In genomic region chr16:92250452-92250851, GRCm38 (mm10) we compare ENCODE assay signal across 30 mouse cellular contexts. TPM values are rescaled to one million over a fixed set of nuclear protein-coding genes. Genes with fewer than 3 reads are reported as not detected.
"Had no signal": no experiment of that assay in that cellular context is flagged by ENCODE, and none has a peak within 500 bp of the region (broad histone marks: within the 10 kb centered on the region; RNA-seq: fewer than 3 reads in every experiment).

No protein-coding gene starts in this region.

- H3K4me3 ChIP-seq: gastrocnemius, adult 2 months; heart, embryonic 13.5 days; heart, embryonic 15.5 days; hindbrain, embryonic 10.5 days; hindbrain, embryonic 12.5 days; intestine, embryonic 15.5 days; layer of hippocampus, adult 2 months; left cerebral cortex, adult 2 months; limb, embryonic 10.5 days; limb, embryonic 12.5 days; liver, embryonic 13.5 days had no signal

- H3K9ac ChIP-seq: heart, embryonic 13.5 days; heart, embryonic 15.5 days; hindbrain, embryonic 12.5 days; hindbrain, embryonic 14.5 days; intestine, embryonic 15.5 days; limb, embryonic 12.5 days; liver, embryonic 13.5 days had no signal

- DNase-seq: gastrocnemius, adult 2 months; gastrocnemius, postnatal 10 days; gastrocnemius, postnatal 25 days; heart, postnatal 4 days; kidney, adult 18-20 months; kidney, adult 8-10 months; kidney, postnatal 10 days; kidney, postnatal 25 days; kidney, postnatal 4 days; liver; liver, embryonic 13.5 days had no signal

- H3K27ac ChIP-seq: gastrocnemius, adult 2 months; heart, embryonic 13.5 days; heart, embryonic 15.5 days; hindbrain, embryonic 10.5 days; hindbrain, embryonic 12.5 days; hindbrain, embryonic 14.5 days; intestine, embryonic 15.5 days; layer of hippocampus, adult 2 months; left cerebral cortex, adult 2 months; limb, embryonic 10.5 days; limb, embryonic 12.5 days; liver, embryonic 13.5 days had no signal

- H3K36me3 ChIP-seq: heart, embryonic 13.5 days; heart, embryonic 15.5 days; hindbrain, embryonic 10.5 days; hindbrain, embryonic 12.5 days; intestine, embryonic 15.5 days; limb, embryonic 10.5 days; limb, embryonic 12.5 days; liver, embryonic 13.5 days had no signal

- H3K4me2 ChIP-seq: heart, embryonic 13.5 days; heart, embryonic 15.5 days; hindbrain, embryonic 12.5 days; hindbrain, embryonic 14.5 days; intestine, embryonic 15.5 days; limb, embryonic 12.5 days; liver, embryonic 11.5 days; liver, embryonic 13.5 days had no signal

- H3K4me1 ChIP-seq: hindbrain, embryonic 12.5 days; liver, embryonic 13.5 days had no signal

- H3K27me3 ChIP-seq: hindbrain, embryonic 12.5 days; intestine, embryonic 15.5 days; limb, embryonic 12.5 days; liver, embryonic 13.5 days had no signal

- H3K9me3 ChIP-seq: heart, embryonic 13.5 days; heart, embryonic 15.5 days; hindbrain, embryonic 10.5 days; hindbrain, embryonic 12.5 days; intestine, embryonic 15.5 days; limb, embryonic 10.5 days; limb, embryonic 12.5 days; liver, embryonic 13.5 days had no signal

- ATAC-seq: forebrain, embryonic 16.5 days; hindbrain, embryonic 16.5 days; inflammation-experienced regulatory T-cells, adult 6 months; intestine, embryonic 15.5 days; intestine, postnatal 0 days had no signal

RNA-seq across cellular contexts. Expression of gene Kcne2, which starts 41.7 kb away (rescaled TPM):
- total RNA-seq: gastrocnemius, adult 2 months; gastrocnemius, postnatal 10 days; gastrocnemius, postnatal 25 days; gastrocnemius, postnatal 4 days; granulocyte monocyte progenitor cell, adult 5-6 weeks; heart, adult 8-10 months had no signal
- polyA plus RNA-seq: inflammation-experienced regulatory T-cells, adult 6 months; intestine, embryonic 15.5 days; kidney, embryonic 14.5 days; limb, embryonic 10.5 days had no signal
